8 mouse cellular contexts compared by ENCODE assay signal in genomic region chr6:52640224-52640712, GRCm38 (mm10). TPM values are rescaled to one million over a fixed set of nuclear protein-coding genes. Genes with fewer than 3 reads are reported as not detected.
DNase-seq lines count a peak whose midpoint lies in the region; ATAC-seq and TF ChIP-seq lines count a peak whose summit lies in the region.

Hibadh (minus strand) TSS chr6:52640389.

- H3K9me3 ChIP-seq in G1E (replicated peaks): no peaks in the 10 kb centered on the region
- H3K9me3 ChIP-seq in forebrain, embryonic 16.5 days (ENCODE audit: control insufficient read depth, low read length): no peaks in the 10 kb centered on the region
- no peaks in the 10 kb centered on the region for H3K9me3 ChIP-seq in lung, embryonic 14.5 days (ENCODE audit: low read depth, low read length)

- intact Hi-C loops in heart, postnatal 36 days (cut with DNase I): loop anchor here (5.0 kb wide), 1 partner anchor 72 kb away; the partner anchor contains the start of gene Tax1bp1

- H3K27me3 ChIP-seq in G1E (ENCODE audit: insufficient read depth, low read length): no peaks in the 10 kb centered on the region
- H3K27me3 ChIP-seq in forebrain, embryonic 16.5 days (replicated peaks; ENCODE audit: control insufficient read depth, insufficient read depth, low read length): no peaks in the 10 kb centered on the region
- no peaks in the 10 kb centered on the region for H3K27me3 ChIP-seq in lung, embryonic 14.5 days (ENCODE audit: insufficient read depth, low read length)
- no peaks in the 10 kb centered on the region for H3K27me3 ChIP-seq in thymus, adult 2 months (ENCODE audit: control insufficient read depth, insufficient read depth, low read length)

- H3K4me2 ChIP-seq in forebrain, embryonic 16.5 days (ENCODE audit: low read length): peak within 1 kb of the TSS; percentile 85
- H3K4me2 ChIP-seq in lung, embryonic 14.5 days: peak within 1 kb of the TSS; percentile 76

- peak; percentile 88 for TF ChIP-seq POLR2A in olfactory bulb, adult 2 months (IDR thresholded peaks at IDR 0.05; ENCODE audit: insufficient read depth, low read depth, low read length)
- TF ChIP-seq POLR2A in thymus, adult 2 months (IDR thresholded peaks at IDR 0.05; ENCODE audit: control insufficient read depth, extremely low read depth, insufficient read depth, low read length, poor library complexity): peak; percentile 99

- DNase-seq in G1E (ENCODE audit: low spot score): peak; percentile 90
- DNase-seq in cerebellum, adult 18-20 months: peak; percentile 97 to 99
- peak; percentile 99 for DNase-seq in heart, postnatal 36 days
- peak; percentile 96 to 97 for DNase-seq in layer of hippocampus, adult 2 months (ENCODE audit: low spot score in 2 of 2)
- DNase-seq in lung, embryonic 14.5 days: peak; percentile 99
- DNase-seq in thymus, adult 2 months: peak; percentile 99

- peak within 1 kb of the TSS; percentile 53 for H3K27ac ChIP-seq in forebrain, embryonic 16.5 days (ENCODE audit: low read length)
- H3K27ac ChIP-seq in layer of hippocampus, adult 2 months: peak within 1 kb of the TSS; percentile 91
- H3K27ac ChIP-seq in lung, embryonic 14.5 days (ENCODE audit: low read depth): peak within 1 kb of the TSS; percentile 76
- H3K27ac ChIP-seq in olfactory bulb, adult 2 months (ENCODE audit: insufficient read depth, low read depth, low read length): peak within 1 kb of the TSS; percentile 88
- H3K27ac ChIP-seq in thymus, adult 2 months (ENCODE audit: control insufficient read depth, insufficient read depth, low read length): peak within 1 kb of the TSS; percentile 87

- under 1% methylated on average over 33 of the region's 34 CpGs for WGBS in forebrain, embryonic 16.5 days
- WGBS in lung, embryonic 14.5 days: under 1% methylated on average over 34 of the region's 34 CpGs
- WGBS in olfactory bulb, adult 2 months: under 1% methylated on average over 34 of the region's 34 CpGs
- WGBS in thymus, adult 2 months: under 1% methylated on average over 34 of the region's 34 CpGs

- peak within 1 kb of the TSS; percentile 80 for H3K4me3 ChIP-seq in G1E (ENCODE audit: low read depth, low read length)
- peak within 1 kb of the TSS; percentile 91 for H3K4me3 ChIP-seq in forebrain, embryonic 16.5 days (replicated peaks; ENCODE audit: low read length)
- H3K4me3 ChIP-seq in layer of hippocampus, adult 2 months: peak within 1 kb of the TSS; percentile 65
- peak within 1 kb of the TSS; percentile 82 for H3K4me3 ChIP-seq in lung, embryonic 14.5 days (ENCODE audit: low read depth, low read length)
- H3K4me3 ChIP-seq in olfactory bulb, adult 2 months (ENCODE audit: insufficient read depth, low read depth, low read length): peak within 1 kb of the TSS; percentile 59
- peak within 1 kb of the TSS; percentile 83 for H3K4me3 ChIP-seq in thymus, adult 2 months (ENCODE audit: control insufficient read depth, insufficient read depth, low read length)

- ATAC-seq in G1E (ENCODE audit: extremely low read depth, insufficient number of reproducible peaks, low FRiP score, poor library complexity, severe bottlenecking): peak; percentile 94
- peak; percentile 100 for ATAC-seq in forebrain, embryonic 16.5 days
- peak; percentile 99 for ATAC-seq in lung, embryonic 14.5 days (ENCODE audit: insufficient read depth)

- H3K36me3 ChIP-seq in G1E (replicated peaks): peaks cover 12% of the 10 kb centered on the region
- H3K36me3 ChIP-seq in forebrain, embryonic 16.5 days (ENCODE audit: control insufficient read depth, insufficient read depth): no peaks in the 10 kb centered on the region
- no peaks in the 10 kb centered on the region for H3K36me3 ChIP-seq in lung, embryonic 14.5 days (ENCODE audit: insufficient read depth)
- H3K36me3 ChIP-seq in thymus, adult 2 months (ENCODE audit: control insufficient read depth, insufficient read depth, low read length): no peaks in the 10 kb centered on the region

- peak within 1 kb of the TSS; percentile 93 for H3K9ac ChIP-seq in forebrain, embryonic 16.5 days (replicated peaks; ENCODE audit: low read depth, low read length)
- peak within 1 kb of the TSS; percentile 83 for H3K9ac ChIP-seq in lung, embryonic 14.5 days

- peaks cover 22% of the 10 kb centered on the region for H3K4me1 ChIP-seq in G1E (ENCODE audit: insufficient read depth, low read depth, low read length)
- H3K4me1 ChIP-seq in forebrain, embryonic 16.5 days (replicated peaks; ENCODE audit: control insufficient read depth, insufficient read depth, low read length): peaks cover 6% of the 10 kb centered on the region
- no peaks in the 10 kb centered on the region; the same call in 1 of the 2 replicates for H3K4me1 ChIP-seq in lung, embryonic 14.5 days (ENCODE audit: insufficient read depth)
- H3K4me1 ChIP-seq in olfactory bulb, adult 2 months (ENCODE audit: control insufficient read depth, insufficient read depth, low read length): peaks cover 2% of the 10 kb centered on the region; the same call in 1 of the 2 replicates
- H3K4me1 ChIP-seq in thymus, adult 2 months (replicated peaks; ENCODE audit: control insufficient read depth, insufficient read depth, low read length): peaks cover 13% of the 10 kb centered on the region

- no peak for TF ChIP-seq CTCF in G1E (IDR thresholded peaks at IDR 0.05; ENCODE audit: low read depth, low read length)
- peak; percentile 64 for TF ChIP-seq CTCF in layer of hippocampus, adult 2 months (conservative IDR thresholded peaks at IDR 0.05)
- TF ChIP-seq CTCF in lung, embryonic 14.5 days (IDR thresholded peaks at IDR 0.05; ENCODE audit: low read depth): peak; percentile 53
- no peak for TF ChIP-seq CTCF in olfactory bulb, adult 2 months (IDR thresholded peaks at IDR 0.05; ENCODE audit: insufficient read depth, low read depth, low read length)
- TF ChIP-seq CTCF in thymus, adult 2 months (IDR thresholded peaks at IDR 0.05; ENCODE audit: borderline replicate concordance, control insufficient read depth, extremely low read depth, insufficient read depth, low read length, poor library complexity): peak; percentile 71

RNA-seq across cellular contexts. Expression of gene Hibadh, which starts in this region (rescaled TPM):
- total RNA-seq in G1E (2014; fragmentation: Nextera tagmentation) (105 and 112 TPM in 2 replicates), G1E (2017) (61.6 and 72.9 TPM in 2 replicates)
- 16.7 and 20.1 TPM in 2 replicates for polyA plus RNA-seq in G1E (2012)
- polyA plus RNA-seq in forebrain, embryonic 16.5 days (2015; fragmentation: Nextera tagmentation; extraction: Ambion mirVana): 50.8 and 55.3 TPM in 2 replicates
- 100 to 1,000 TPM; 243 to 261 TPM for total RNA-seq in heart, postnatal 36 days (2021)
- 10 to 100 TPM; 44.4 to 44.9 TPM for total RNA-seq in layer of hippocampus, adult 2 months (2021)
- polyA plus RNA-seq in lung, embryonic 14.5 days (2014; fragmentation: Nextera tagmentation; extraction: Ambion mirVana): 54.1 and 56.8 TPM in 2 replicates
- 556 TPM in 1 of 2 replicates, not detected in the other for polyA plus RNA-seq in olfactory bulb, adult 2 months (2012; ENCODE audit: insufficient read depth, insufficient read length, low replicate concordance, missing spikeins)
- 56.0 and 66.5 TPM in 2 replicates for polyA plus RNA-seq in thymus, adult 2 months (2012; rRNA removed)

Comparison
In these comparisons a context has a peak if more than half of its experiments do, and no peak if none do; other contexts are left out.
1. Peak in every context shown above with its lines: DNase-seq, ATAC-seq, H3K4me3 ChIP-seq and H3K27ac ChIP-seq.
2. CTCF ChIP-seq: peak in layer of hippocampus, adult 2 months (single experiment), lung, embryonic 14.5 days (single experiment) and thymus, adult 2 months (single experiment); none in G1E (single experiment) and olfactory bulb, adult 2 months (single experiment).